Mouse (Mus musculus) intestine, embryonic 15.5 days (tissue): ENCODE data around the gene Ash1l. TPM values are rescaled to one million over a fixed set of nuclear protein-coding genes. Genes with fewer than 3 reads are reported as not detected.

Experiments
- polyA plus RNA-seq: library from polyadenylated mRNA; unstranded; fragments of >200 nt; fragmentation: Nextera tagmentation; extraction: Ambion mirVana; gene quantifications from 2 replicates; pipeline ENCODE4 v1.2.1, GENCODE M21; 2015

Ash1l gene
- polyA plus RNA-seq, 1 experiment from 2014 or later, result 16.4 TPM

Other genes with a start within 250 kb of the Ash1l start
- 44.9 and 52.7 TPM in 2 replicates for gene Rit1, start 233.8 kb upstream of the Ash1l start, polyA plus RNA-seq
- gene Syt11, start 175.5 kb upstream of the Ash1l start, polyA plus RNA-seq, result 20.3 and 22.2 TPM in 2 replicates
- 7.7 and 7.9 TPM in 2 replicates for gene Gon4l, start 115.4 kb upstream of the Ash1l start, polyA plus RNA-seq
- 42.9 and 47.5 TPM in 2 replicates for gene Msto1, start 36.6 kb upstream of the Ash1l start, polyA plus RNA-seq
- gene Dap3, start 559 bp downstream of the Ash1l start, polyA plus RNA-seq, result 163 and 171 TPM in 2 replicates
- 25.6 and 26.6 TPM in 2 replicates for gene Rusc1, start 142.7 kb downstream of the Ash1l start, polyA plus RNA-seq
- 0.08 TPM in 1 of 2 replicates, not detected in the other for gene Gm43738, start 150.5 kb downstream of the Ash1l start, polyA plus RNA-seq
- gene Fdps, start 151.3 kb downstream of the Ash1l start, polyA plus RNA-seq, result 481 and 531 TPM in 2 replicates
- gene Pklr, start 185.5 kb downstream of the Ash1l start, polyA plus RNA-seq, result 58.8 and 74.1 TPM in 2 replicates
- 2.4 and 2.6 TPM in 2 replicates for gene Hcn3, start 209.6 kb downstream of the Ash1l start, polyA plus RNA-seq
- gene Clk2, start 214.2 kb downstream of the Ash1l start, polyA plus RNA-seq, result 21.2 and 25.4 TPM in 2 replicates
- gene Scamp3, start 226.9 kb downstream of the Ash1l start, polyA plus RNA-seq, result 115 and 124 TPM in 2 replicates
- gene Fam189b, start 232.5 kb downstream of the Ash1l start, polyA plus RNA-seq, result 17.9 and 19.3 TPM in 2 replicates